Mouse (Mus musculus) left cerebral cortex, adult 2 months (tissue): ENCODE results near the gene Rnf141. TPM values are rescaled to one million over a fixed set of nuclear protein-coding genes. Genes with fewer than 3 reads are reported as not detected.

ENCODE experiments used
- DNase-seq, 2 experiments: peaks; one replicate each; pipeline ENCODE4 v3.0.0; 2021 to 2022; ENCODE audit warnings: low spot score in 2 of 2, mixed read lengths in 1 of 2; ENCODE audit errors: extremely low spot score in 1 of 2
- H3K27ac ChIP-seq: fragments of 200-600 bp; 2 replicates; pipeline ENCODE4 v1.8.1; 2022
- H3K4me3 ChIP-seq: fragments of 200-600 bp; 2 replicates; pipeline ENCODE4 v1.8.1; 2022
- CTCF ChIP-seq: fragments of 200-600 bp; IDR thresholded peaks from 2 replicates; pipeline ENCODE4 v1.8.1; 2022; ENCODE audit warnings: antibody characterized with exemption, mild to moderate bottlenecking, moderate library complexity
- intact Hi-C: fragments of 180-260 bp; cut with DNase I; formaldehyde crosslinking; loops from one replicate; pipeline ENCODE4 v1.15.1; 2025
- total RNA-seq, 2 experiments: library from RNA; stranded (reverse); gene quantifications; 2 replicates each; pipeline ENCODE4 v1.2.3; 2021

Rnf141 gene
- total RNA-seq, 2 experiments from 2014 or later: 72.1 to 72.6 TPM

- H3K4me3 ChIP-seq: no peak overlapping the region
- no peak for TF ChIP-seq CTCF
- intact Hi-C loops: no loop called here
- no peak for DNase-seq
- H3K27ac ChIP-seq: no peak overlapping the region
Measured at GRCm38 (mm10) chr7:110823995-110824953, 20.0 kb downstream of the Rnf141 start.

GRCm38 (mm10) chr7:110823593-110823992 lies 20.7 kb downstream of the Rnf141 start:
- no peak overlapping the region for H3K27ac ChIP-seq
- TF ChIP-seq CTCF: no peak
- no peak overlapping the region for H3K4me3 ChIP-seq
- no peak for DNase-seq
- intact Hi-C loops: no loop called here

GRCm38 (mm10) chr7:110823076-110823475 lies 21.2 kb downstream of the Rnf141 start:
- intact Hi-C loops: no loop called here
- DNase-seq: no peak
- no peak for TF ChIP-seq CTCF
- Histone ChIP-seq H3K27ac (peak overlapping the region; percentile 42), H3K4me3 (no peak overlapping the region)

GRCm38 (mm10) chr7:110822055-110822454 lies 22.2 kb downstream of the Rnf141 start:
- Histone ChIP-seq H3K4me3 (no peak overlapping the region), H3K27ac (peak overlapping the region; percentile 73; the same call in 1 of the 2 replicates)
- no peak for TF ChIP-seq CTCF
- intact Hi-C loops: no loop called here
- no peak for DNase-seq

- Histone ChIP-seq H3K27ac (peak overlapping the region; percentile 73; the same call in 1 of the 2 replicates), H3K4me3 (no peak overlapping the region)
- TF ChIP-seq CTCF: no peak
- DNase-seq: peak in 1 of 2 experiments; percentile 48
- intact Hi-C loops: no loop called here
Measured at GRCm38 (mm10) chr7:110821653-110822052, 22.6 kb downstream of the Rnf141 start.

GRCm38 (mm10) chr7:110821068-110821467 lies 23.2 kb downstream of the Rnf141 start:
- peak; percentile 24 for TF ChIP-seq CTCF
- no peak for DNase-seq

GRCm38 (mm10) chr7:110818787-110819350 lies 25.4 kb downstream of the Rnf141 start:
- intact Hi-C loops: loop anchor here (5.0 kb wide), 1 partner anchor 128 kb away; no protein-coding TSS in a partner anchor
- no peak for TF ChIP-seq CTCF
- Histone ChIP-seq H3K27ac (no peak overlapping the region), H3K4me3 (no peak overlapping the region)
- no peak for DNase-seq

More at GRCm38 (mm10) chr7:110821068-110821467, 23.2 kb downstream of the Rnf141 start:
- Histone ChIP-seq H3K4me3 (no peak overlapping the region), H3K27ac (peak overlapping the region; percentile 73; the same call in 1 of the 2 replicates)
- intact Hi-C loops: no loop called here

- no peak for TF ChIP-seq CTCF
- intact Hi-C loops: loop anchor here (5.0 kb wide), 1 partner anchor 129 kb away; no protein-coding TSS in a partner anchor
- no peak for DNase-seq
- Histone ChIP-seq H3K4me3 (no peak overlapping the region), H3K27ac (no peak overlapping the region)
Measured at GRCm38 (mm10) chr7:110818206-110818605, 26.1 kb downstream of the Rnf141 start.

- Histone ChIP-seq H3K4me3 (no peak overlapping the region), H3K27ac (no peak overlapping the region)
- intact Hi-C loops: loop anchor here (1.0 to 5.0 kb wide), 3 partner anchors 114 to 199 kb away; no protein-coding TSS in a partner anchor
- no peak for DNase-seq
- TF ChIP-seq CTCF: peak; percentile 85
Measured at GRCm38 (mm10) chr7:110816037-110816436, 28.2 kb downstream of the Rnf141 start.

GRCm38 (mm10) chr7:110813983-110814382 lies 30.3 kb downstream of the Rnf141 start:
- no peak overlapping the region for H3K4me3 ChIP-seq
- no peak overlapping the region for H3K27ac ChIP-seq
- no peak for DNase-seq
- no peak for TF ChIP-seq CTCF
- intact Hi-C loops: no loop called here

GRCm38 (mm10) chr7:110811529-110811928 lies 32.7 kb downstream of the Rnf141 start:
- H3K4me3 ChIP-seq: no peak overlapping the region
- H3K27ac ChIP-seq: no peak overlapping the region
- intact Hi-C loops: no loop called here
- no peak for DNase-seq
- TF ChIP-seq CTCF: no peak

GRCm38 (mm10) chr7:110810995-110811394 lies 33.3 kb downstream of the Rnf141 start:
- intact Hi-C loops: no loop called here

More at GRCm38 (mm10) chr7:110810995-110811394, 33.3 kb downstream of the Rnf141 start:
- no peak for TF ChIP-seq CTCF
- no peak for DNase-seq
- Histone ChIP-seq H3K27ac (no peak overlapping the region), H3K4me3 (no peak overlapping the region)
